Mouse (Mus musculus) forebrain, embryonic 12.5 days (tissue): ENCODE results near the gene Ndufb8. TPM values are rescaled to one million over a fixed set of nuclear protein-coding genes. Genes with fewer than 3 reads are reported as not detected.
A peak's percentile ranks its signal among the peaks of the same experiment; 100 is the strongest.

Source experiments
- ATAC-seq: fragments of 200-750 bp; cut with Nextera tagmentation; 2 replicates; pipeline ENCODE4 v1.8.0; 2017; ENCODE audit warnings: moderate TSS enrichment; ENCODE audit not compliant: low FRiP score
- H3K27ac ChIP-seq: fragments of 300-500 bp; sonication (generic); 2 replicates; pipeline ENCODE4 v1.5.1; 2016; ENCODE audit warnings: mild to moderate bottlenecking
- H3K27me3 ChIP-seq: fragments of 300-500 bp; sonication (generic); 2 replicates; pipeline ENCODE4 v1.6.1; 2016; ENCODE audit warnings: mild to moderate bottlenecking
- H3K36me3 ChIP-seq: fragments of 300-500 bp; sonication (generic); replicated peaks from 2 replicates; pipeline ENCODE4 v1.6.1; 2016; ENCODE audit warnings: mild to moderate bottlenecking
- H3K4me1 ChIP-seq: fragments of 300-500 bp; sonication (generic); 2 replicates; pipeline ENCODE4 v1.6.1; 2016
- H3K4me2 ChIP-seq: fragments of 300-500 bp; sonication (generic); 2 replicates; pipeline ENCODE4 v1.6.1; 2016; ENCODE audit warnings: mild to moderate bottlenecking, moderate library complexity
- H3K4me3 ChIP-seq: fragments of 300-500 bp; sonication (generic); replicated peaks from 2 replicates; pipeline ENCODE4 v1.5.1; 2016; ENCODE audit warnings: mild to moderate bottlenecking
- H3K9ac ChIP-seq: fragments of 300-500 bp; sonication (generic); 2 replicates; pipeline ENCODE4 v1.6.1; 2016; ENCODE audit warnings: mild to moderate bottlenecking
- H3K9me3 ChIP-seq: fragments of 300-500 bp; sonication (generic); 2 replicates; pipeline ENCODE4 v1.6.1; 2016
- WGBS: fragments of 180-500 bp; shearing (Covaris S2); methylation state at CpG from one replicate; pipeline ENCODE4 v1.1.7; 2016; 5-methylcytosine and 5-hydroxymethylcytosine counted together
- polyA plus RNA-seq: library from polyadenylated mRNA; unstranded; fragments of >200 nt; fragmentation: Nextera tagmentation; extraction: Ambion mirVana; gene quantifications from 2 replicates; pipeline ENCODE4 v1.2.1, GENCODE M21; 2016

The Ndufb8 gene
- polyA plus RNA-seq, 1 experiment from 2014 or later: 384 TPM

GRCm38 (mm10) chr19:44501925-44502324 is 53.3 kb downstream of the Ndufb8 start:
- Histone ChIP-seq H3K27me3 (peaks cover 97% of the 10 kb centered on the region), H3K4me2 (no peak overlapping the region; the same call in 1 of the 2 replicates), H3K4me1 (peaks cover 4% of the 10 kb centered on the region), H3K27ac (no peak overlapping the region), H3K36me3 (no peaks in the 10 kb centered on the region), H3K9ac (no peak overlapping the region), H3K4me3 (no peak overlapping the region), H3K9me3 (no peaks in the 10 kb centered on the region)
- ATAC-seq: no peak
- 81% methylated on average over 6 of the region's 6 CpGs for WGBS

- peaks cover 8% of the 10 kb centered on the region for H3K4me1 ChIP-seq
- H3K27ac ChIP-seq: no peak overlapping the region
- no peaks in the 10 kb centered on the region for H3K36me3 ChIP-seq
- no peak overlapping the region for H3K4me2 ChIP-seq
- no peak overlapping the region for H3K4me3 ChIP-seq
- H3K27me3 ChIP-seq: peaks cover 99% of the 10 kb centered on the region
- no peaks in the 10 kb centered on the region for H3K9me3 ChIP-seq
- no peak for ATAC-seq
- WGBS: 27% methylated on average over 5 of the region's 5 CpGs
- no peak overlapping the region for H3K9ac ChIP-seq
Observed at GRCm38 (mm10) chr19:44500240-44500639, 55.0 kb downstream of the Ndufb8 start.

GRCm38 (mm10) chr19:44498936-44499335 is 56.3 kb downstream of the Ndufb8 start:
- Histone ChIP-seq H3K4me3 (0 out of 2 replicates have a peak overlapping the region, but pooled peaks have one; percentile 2), H3K27ac (no peak overlapping the region), H3K9ac (no peak overlapping the region), H3K27me3 (peaks cover 99% of the 10 kb centered on the region), H3K4me2 (peak overlapping the region; percentile 19; the same call in 1 of the 2 replicates), H3K36me3 (no peaks in the 10 kb centered on the region), H3K4me1 (peaks cover 8% of the 10 kb centered on the region), H3K9me3 (no peaks in the 10 kb centered on the region)
- no peak for ATAC-seq
- 56% methylated on average over 6 of the region's 6 CpGs for WGBS

Other genes starting within 250 kb of the Ndufb8 start
- gene Scd4, start 222.3 kb downstream of the Ndufb8 start, polyA plus RNA-seq: 0.15 and 0.29 TPM in 2 replicates
- 10.6 and 10.8 TPM in 2 replicates for gene Scd1, start 147.6 kb downstream of the Ndufb8 start, polyA plus RNA-seq
- gene Wnt8b, start 62.0 kb downstream of the Ndufb8 start, polyA plus RNA-seq: 24.4 and 36.8 TPM in 2 replicates
- 0.36 and 0.42 TPM in 2 replicates for gene Sec31b, start 9.6 kb downstream of the Ndufb8 start, polyA plus RNA-seq
- not detected in 2 replicates for gene Gm20538, start 2.6 kb downstream of the Ndufb8 start, polyA plus RNA-seq
- 46.5 and 48.9 TPM in 2 replicates for gene Hif1an, start 7.4 kb upstream of the Ndufb8 start, polyA plus RNA-seq
- gene Pax2, start 200.6 kb upstream of the Ndufb8 start, polyA plus RNA-seq: 0.08 and 0.19 TPM in 2 replicates